Mouse (Mus musculus): Measurements from ENCODE around the gene Slc26a6. TPM values are rescaled to one million over a fixed set of nuclear protein-coding genes. Genes with fewer than 3 reads are reported as not detected.

Slc26a6 gene
- total RNA-seq, 2 experiments from 2014 or later, result 13.0 to 13.8 TPM

GRCm38 (mm10) chr9:108949231-108949966 is 96.3 kb downstream of the Slc26a6 start:
- intact Hi-C loops (cut with DNase I; ENCODE audit: low total_unique reads), result no loop called here
- DNase-seq, result peak; percentile 52

DNA sequence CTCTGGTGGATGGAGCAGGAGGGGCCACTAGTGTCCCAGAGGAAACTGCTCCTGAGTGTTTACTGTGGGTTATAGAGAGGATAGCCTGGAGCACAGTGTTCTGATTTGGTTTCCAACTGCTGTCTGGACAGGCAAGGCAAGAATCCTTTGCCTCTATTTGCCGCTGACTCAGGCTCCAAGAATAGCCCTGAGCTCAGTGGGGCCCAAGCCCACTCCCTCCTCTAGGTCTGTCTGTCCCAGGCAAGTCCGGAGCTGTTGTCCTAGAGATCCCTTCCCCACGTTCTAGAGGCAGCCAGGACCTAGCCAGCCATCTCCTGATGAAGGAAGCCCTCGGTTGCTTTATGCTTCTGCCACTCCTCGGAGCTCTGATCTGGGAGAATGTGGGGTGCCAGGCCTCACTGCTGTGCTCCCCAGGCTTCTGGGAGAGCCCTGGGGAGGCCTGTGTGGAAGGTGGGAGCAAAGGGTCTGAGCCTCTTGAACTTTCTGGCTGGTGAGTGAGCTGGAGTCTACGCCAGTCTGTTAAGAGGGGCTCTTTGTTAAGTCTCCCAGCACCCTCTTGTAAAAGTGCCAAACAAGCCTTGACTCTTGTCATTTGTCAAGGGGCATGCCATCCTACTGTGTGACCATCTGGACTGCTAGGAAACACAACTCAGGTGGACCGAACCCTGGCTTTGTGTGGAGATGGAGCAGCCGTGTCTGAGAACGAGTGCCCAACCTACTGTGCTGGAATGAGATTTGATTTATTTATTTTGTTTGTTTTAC is 97.1 kb downstream of the Slc26a6 start:
- peak; percentile 5 for DNase-seq

DNA sequence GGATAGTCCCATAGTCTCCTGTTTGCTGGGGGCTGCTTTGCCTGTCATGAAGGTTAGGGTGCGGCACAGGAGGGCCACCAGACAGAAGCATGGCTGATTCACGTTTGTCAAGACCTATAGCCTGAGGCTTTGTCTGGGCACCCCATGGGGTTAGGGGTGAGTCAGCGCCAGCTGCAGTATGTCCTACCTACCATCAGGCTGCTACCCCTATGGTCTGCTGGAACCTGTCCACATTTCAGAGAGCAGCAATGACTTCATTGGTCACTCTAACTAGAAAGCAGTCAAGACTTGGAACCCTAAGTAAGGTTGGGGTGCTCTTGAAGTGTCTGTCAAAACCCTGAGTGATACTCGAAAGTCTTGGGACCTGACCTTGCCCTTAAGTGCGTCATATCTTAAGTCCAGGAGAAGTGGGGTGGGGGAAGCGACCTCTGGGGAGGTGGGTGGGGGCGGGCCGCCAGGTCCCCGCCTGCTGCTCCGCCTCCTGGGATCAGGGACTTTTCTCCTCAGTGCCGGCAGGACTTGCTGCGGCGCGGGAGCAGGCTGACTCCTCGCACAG is 100.1 kb downstream of the Slc26a6 start, which contains the start of gene Col7a1:
TSS of gene Col7a1 (plus strand) at position 506 of the 556 bp plus-strand sequence.
- intact Hi-C loops (cut with DNase I; ENCODE audit: low total_unique reads), result no loop called here
- DNase-seq, result no peak

More for the DNA sequence above, 97.1 kb downstream of the Slc26a6 start:
- intact Hi-C loops (cut with DNase I; ENCODE audit: low total_unique reads), result no loop called here

- DNase-seq, result no peak
- intact Hi-C loops (cut with DNase I; ENCODE audit: low total_unique reads), result no loop called here
Measured at GRCm38 (mm10) chr9:108955241-108955640, 102.2 kb downstream of the Slc26a6 start.

- intact Hi-C loops (cut with DNase I; ENCODE audit: low total_unique reads), result no loop called here
- no peak for DNase-seq
Measured at GRCm38 (mm10) chr9:108955846-108956245, 102.8 kb downstream of the Slc26a6 start.

Small RNA genes within 50 kb of the gene (microRNA-seq; reads per million reads assigned to microRNA genes)
- 0 reads per million in 2 experiments for gene Gm23156

Other genes with a start within 250 kb of the Slc26a6 start
- 10 to 100 TPM; 49.0 to 53.4 TPM for gene Arih2, start 203.9 kb upstream of the Slc26a6 start, total RNA-seq (2021)
- gene Slc25a20, start 191.2 kb upstream of the Slc26a6 start, total RNA-seq (2021), result 10 to 100 TPM; 59.0 to 84.8 TPM
- gene Prkar2a, start 164.0 kb upstream of the Slc26a6 start, total RNA-seq (2021), result 100 to 1,000 TPM in 1 of 2 experiments, 10 to 100 TPM in 1; 92.4 to 112 TPM
- gene Ip6k2, start 69.5 kb upstream of the Slc26a6 start, total RNA-seq (2021), result 10 to 100 TPM; 24.3 to 24.4 TPM
- gene Nckipsd, start 44.9 kb upstream of the Slc26a6 start, total RNA-seq (2021), result 1 to 10 TPM; 3.5 to 4.5 TPM
- gene Celsr3, start 27.0 kb upstream of the Slc26a6 start, total RNA-seq (2021), result under 1 TPM; 0.18 to 0.24 TPM
- not detected for gene Tmem89, start 61.3 kb downstream of the Slc26a6 start, total RNA-seq (2021)
- 1,000 to 10,000 TPM in 1 of 2 experiments, 100 to 1,000 TPM in 1; 899 to 1,084 TPM for gene Uqcrc1, start 83.3 kb downstream of the Slc26a6 start, total RNA-seq (2021)
- 1 to 10 TPM; 2.7 to 3.7 TPM for gene Col7a1, start 100.3 kb downstream of the Slc26a6 start, total RNA-seq (2021)
- gene Ucn2, start 132.7 kb downstream of the Slc26a6 start, total RNA-seq (2021), result under 1 TPM; 0.40 to 0.53 TPM
- 10 to 100 TPM; 31.0 to 31.6 TPM for gene Pfkfb4, start 138.5 kb downstream of the Slc26a6 start, total RNA-seq (2021)
- 10 to 100 TPM; 24.4 to 26.3 TPM for gene Shisa5, start 185.3 kb downstream of the Slc26a6 start, total RNA-seq (2021)
- 10 to 100 TPM; 10.7 to 11.4 TPM for gene Trex1, start 206.5 kb downstream of the Slc26a6 start, total RNA-seq (2021)
- gene Atrip, start 220.8 kb downstream of the Slc26a6 start, total RNA-seq (2021), result 1 to 10 TPM; 7.4 to 7.5 TPM
- 1 to 10 TPM; 7.3 to 7.8 TPM for gene Ccdc51, start 229.2 kb downstream of the Slc26a6 start, total RNA-seq (2021)
- 100 to 1,000 TPM; 184 to 190 TPM for gene Tma7, start 229.3 kb downstream of the Slc26a6 start, total RNA-seq (2021)
- 1 to 10 TPM; 2.1 to 3.8 TPM for gene Plxnb1, start 242.1 kb downstream of the Slc26a6 start, total RNA-seq (2021)